Mouse (Mus musculus) G1E-ER4 (cell line): ENCODE measurements around the gene Ptpn3. TPM values are rescaled to one million over a fixed set of nuclear protein-coding genes. Genes with fewer than 3 reads are reported as not detected.

Source experiments
- GATA1 ChIP-seq: IDR thresholded peaks from one replicate; pipeline ENCODE4 v1.8.0; 2012; ENCODE audit warnings: low read length, inconsistent platforms
- polyA plus RNA-seq: library from polyadenylated mRNA; stranded (reverse); fragments of >175 nt; gene quantifications from 2 replicates; pipeline ENCODE4 v1.2.3, GENCODE M21; 2012

The Ptpn3 gene
- polyA plus RNA-seq, 1 experiment, result not detected

GRCm38 (mm10) chr4:57171817-57172216, 129.8 kb downstream of the Ptpn3 start:
- no peak for TF ChIP-seq GATA1

GRCm38 (mm10) chr4:57168680-57169079, 133.0 kb downstream of the Ptpn3 start:
- no peak for TF ChIP-seq GATA1

GRCm38 (mm10) chr4:57168277-57168676, 133.4 kb downstream of the Ptpn3 start:
- no peak for TF ChIP-seq GATA1

GRCm38 (mm10) chr4:57166922-57167870, 134.4 kb downstream of the Ptpn3 start:
- no peak for TF ChIP-seq GATA1

GRCm38 (mm10) chr4:57165654-57166053, 136.0 kb downstream of the Ptpn3 start:
- TF ChIP-seq GATA1, result no peak

GRCm38 (mm10) chr4:57164578-57165210, 136.9 kb downstream of the Ptpn3 start:
- TF ChIP-seq GATA1, result no peak

- no peak for TF ChIP-seq GATA1
Measured at GRCm38 (mm10) chr4:57162789-57163722, 138.6 kb downstream of the Ptpn3 start.

GRCm38 (mm10) chr4:57160571-57160970, 141.1 kb downstream of the Ptpn3 start:
- TF ChIP-seq GATA1, result no peak

GRCm38 (mm10) chr4:57156549-57157169, 145.0 kb downstream of the Ptpn3 start:
- TF ChIP-seq GATA1, result no peak

GRCm38 (mm10) chr4:57153838-57154237, 147.8 kb downstream of the Ptpn3 start:
- TF ChIP-seq GATA1, result no peak

GRCm38 (mm10) chr4:57153068-57153835, 148.4 kb downstream of the Ptpn3 start:
- TF ChIP-seq GATA1, result no peak

- no peak for TF ChIP-seq GATA1
Measured at GRCm38 (mm10) chr4:57148182-57148581, 153.5 kb downstream of the Ptpn3 start.

GRCm38 (mm10) chr4:57143026-57143937, 158.4 kb downstream of the Ptpn3 start, which contains the start of gene Epb41l4b:
Gene Epb41l4b, minus strand, starts transcription at chr4:57143437.
- TF ChIP-seq GATA1, result no peak

GRCm38 (mm10) chr4:57142374-57143025, 159.1 kb downstream of the Ptpn3 start:
- no peak for TF ChIP-seq GATA1
